Mouse (Mus musculus) ES-E14 (cell line): ENCODE results near the gene Mug1. TPM values are rescaled to one million over a fixed set of nuclear protein-coding genes. Genes with fewer than 3 reads are reported as not detected.
"Not testable (repeated sequence)": the region's sequence is repeated elsewhere in the genome, so short reads cannot be mapped to it uniquely, and the experiment has no call there.

Experiments
- DNase-seq: peaks from one replicate; pipeline ENCODE4 v3.0.0-alpha.2; 2013; ENCODE audit warnings: low read depth, low spot score
- H3K27ac ChIP-seq: 2 replicates; pipeline ENCODE4 v1.5.1; 2012; ENCODE audit warnings: low read depth, mild to moderate bottlenecking, low read length, moderate library complexity, mixed read lengths; ENCODE audit not compliant: poor library complexity, insufficient read depth, severe bottlenecking
- H3K36me3 ChIP-seq: 2 replicates; pipeline ENCODE4 v1.6.1; 2012; ENCODE audit warnings: mild to moderate bottlenecking, low read length, moderate library complexity, mixed read lengths; ENCODE audit not compliant: control insufficient read depth, poor library complexity, insufficient read depth, severe bottlenecking
- H3K4me1 ChIP-seq, 2 experiments: fragments of 150-350 bp in 1 of 2; sonication (generic) in 1 of 2; 2 replicates each; pipeline ENCODE4 v1.6.1; 2012; ENCODE audit warnings: low read length in 2 of 2, mild to moderate bottlenecking in 1 of 2, mixed read lengths in 1 of 2; ENCODE audit not compliant: control insufficient read depth in 2 of 2, insufficient read depth in 2 of 2, poor library complexity in 1 of 2
- H3K4me3 ChIP-seq, 2 experiments: fragments of 150-350 bp in 1 of 2; sonication (generic) in 1 of 2; 2 replicates each; pipeline ENCODE4 v1.5.1; 2012; ENCODE audit warnings: low read length in 2 of 2, low read depth in 1 of 2, mild to moderate bottlenecking in 1 of 2, mixed read lengths in 1 of 2; ENCODE audit not compliant: insufficient read depth in 1 of 2, poor library complexity in 1 of 2, severe bottlenecking in 1 of 2
- H3K9ac ChIP-seq: 2 replicates; pipeline ENCODE4 v1.6.1; 2012; ENCODE audit warnings: low read depth, mild to moderate bottlenecking, low read length, mixed read lengths; ENCODE audit not compliant: poor library complexity, insufficient read depth, severe bottlenecking
- H3K9me3 ChIP-seq: fragments of 150-350 bp; sonication (generic); 2 replicates; pipeline ENCODE4 v1.6.1; 2012; ENCODE audit warnings: low read depth, mild to moderate bottlenecking, low read length; ENCODE audit not compliant: control insufficient read depth, insufficient read depth
- CHD2 ChIP-seq: IDR thresholded peaks from 2 replicates; pipeline ENCODE4 v1.6.1; 2014; ENCODE audit warnings: mild to moderate bottlenecking, low read depth, low read length, inconsistent platforms
- HCFC1 ChIP-seq: IDR thresholded peaks from 2 replicates; pipeline ENCODE4 v1.6.1; 2012; ENCODE audit warnings: low read length, inconsistent platforms, borderline replicate concordance; ENCODE audit not compliant: insufficient read depth
- MAFK ChIP-seq: IDR thresholded peaks from 2 replicates; pipeline ENCODE4 v1.6.1; 2014; ENCODE audit warnings: mild to moderate bottlenecking, low read depth, low read length, inconsistent platforms; ENCODE audit not compliant: insufficient read depth
- ZC3H11A ChIP-seq: IDR thresholded peaks from 2 replicates; pipeline ENCODE4 v1.6.1; 2012; ENCODE audit warnings: low read depth, mild to moderate bottlenecking, inconsistent platforms, low read length, borderline replicate concordance
- ZNF384 ChIP-seq: IDR thresholded peaks from 2 replicates; pipeline ENCODE4 v1.6.1; 2012; ENCODE audit warnings: low read depth, low read length, inconsistent platforms
- in situ Hi-C, 2 experiments: fragments of 600-800 bp; cut with MboI; formaldehyde crosslinking; loops; one replicate each; pipeline ENCODE4 v1.15.1; 2025; ENCODE audit warnings: low sequenced_read_pairs in 2 of 2, inconsistent platforms in 1 of 2; ENCODE audit not compliant: unreplicated experiment in 2 of 2
- total RNA-seq: library from RNA; depleted of rRNA; stranded (reverse); fragments of 300-350 nt; gene quantifications from 2 replicates; pipeline ENCODE4 v1.2.3, GENCODE M21; 2012; rRNA removed

The Mug1 gene
- not detected in 2 replicates for total RNA-seq

DNA sequence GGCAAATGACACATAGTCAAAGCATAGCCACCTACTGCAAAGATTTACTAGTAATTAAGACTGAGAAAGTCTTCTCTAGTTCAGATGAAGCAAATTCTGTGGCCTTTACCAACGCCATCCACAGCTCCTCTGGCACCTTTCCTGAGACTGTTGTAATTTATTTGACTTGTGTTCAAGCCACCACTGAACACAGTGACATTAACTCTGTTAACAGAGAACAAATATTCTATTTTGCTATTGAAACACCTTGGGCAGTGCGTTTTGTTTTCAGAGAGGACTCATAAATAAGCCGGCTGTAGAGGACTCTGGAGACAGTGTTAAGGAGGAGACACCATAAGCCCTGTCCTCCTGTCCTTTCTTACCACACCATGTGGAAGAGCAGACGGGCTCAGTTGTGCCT lies at the start of gene Mug1:
Gene Mug1, plus strand, starts transcription at position 271 of the 400 bp plus-strand sequence.
- H3K4me1 ChIP-seq, H3K36me3 ChIP-seq, H3K9ac ChIP-seq, H3K9me3 ChIP-seq, H3K27ac ChIP-seq, in situ Hi-C loops, DNase-seq, H3K4me3 ChIP-seq: not testable (repeated sequence)

DNA sequence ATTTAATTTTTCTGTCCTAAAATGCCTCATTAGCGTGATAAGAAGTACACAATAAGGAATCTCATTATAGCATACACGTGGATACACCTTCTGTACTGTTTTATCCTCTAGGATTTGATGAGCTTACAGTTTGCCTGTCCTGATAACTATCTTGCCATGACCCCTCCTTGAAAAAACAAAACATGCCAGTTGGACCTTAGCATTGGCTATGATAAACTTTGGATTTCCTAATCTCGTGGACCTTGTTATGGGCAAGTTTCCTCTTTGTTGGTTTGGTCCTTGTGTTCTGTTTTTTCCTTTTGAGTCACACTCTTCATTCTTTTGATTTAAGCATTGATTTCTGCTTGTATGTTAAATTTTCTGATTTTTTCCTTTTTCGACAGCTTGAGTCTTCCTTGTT lies 10.3 kb upstream of the Mug1 start:
- Histone ChIP-seq H3K27ac (no peak overlapping the region), H3K9me3 (no peaks in the 10 kb centered on the region), H3K36me3 (no peaks in the 10 kb centered on the region), H3K9ac (no peak overlapping the region), H3K4me1 (no peaks in the 10 kb centered on the region), H3K4me3 (no peak overlapping the region)
- in situ Hi-C loops = no loop called here
- TF ChIP-seq ZNF384 = no peak
- TF ChIP-seq MAFK = no peak
- no peak for TF ChIP-seq ZC3H11A
- no peak for TF ChIP-seq HCFC1
- no peak for TF ChIP-seq CHD2
- no peak for DNase-seq

DNA sequence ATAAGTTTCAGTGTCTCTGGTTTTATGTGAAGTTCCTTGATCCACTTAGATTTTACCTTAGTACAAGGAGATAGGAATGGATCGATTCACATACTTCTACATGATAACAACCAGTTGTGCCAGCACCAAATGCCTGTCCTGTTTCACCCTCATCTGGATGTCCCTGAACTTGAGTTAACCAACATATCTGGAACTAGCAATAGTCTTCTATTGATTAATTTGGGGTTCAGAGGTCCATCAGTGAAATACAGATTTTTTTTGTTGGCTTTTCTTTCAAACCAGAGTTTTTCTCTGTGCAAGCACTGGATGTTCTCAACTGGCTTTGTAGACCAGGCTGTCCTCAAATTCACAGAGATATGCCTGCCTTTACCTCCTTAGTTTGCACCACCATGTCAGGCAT lies 2.0 kb upstream of the Mug1 start:
- Histone ChIP-seq H3K4me1 (no peaks in the 10 kb centered on the region), H3K4me3 (no peak overlapping the region), H3K9me3 (no peaks in the 10 kb centered on the region), H3K36me3 (no peaks in the 10 kb centered on the region), H3K27ac (no peak overlapping the region), H3K9ac (no peak overlapping the region)
- TF ChIP-seq MAFK (no peak), CHD2 (no peak), ZNF384 (no peak), ZC3H11A (no peak)
- no peak for DNase-seq
- in situ Hi-C loops = no loop called here

DNA sequence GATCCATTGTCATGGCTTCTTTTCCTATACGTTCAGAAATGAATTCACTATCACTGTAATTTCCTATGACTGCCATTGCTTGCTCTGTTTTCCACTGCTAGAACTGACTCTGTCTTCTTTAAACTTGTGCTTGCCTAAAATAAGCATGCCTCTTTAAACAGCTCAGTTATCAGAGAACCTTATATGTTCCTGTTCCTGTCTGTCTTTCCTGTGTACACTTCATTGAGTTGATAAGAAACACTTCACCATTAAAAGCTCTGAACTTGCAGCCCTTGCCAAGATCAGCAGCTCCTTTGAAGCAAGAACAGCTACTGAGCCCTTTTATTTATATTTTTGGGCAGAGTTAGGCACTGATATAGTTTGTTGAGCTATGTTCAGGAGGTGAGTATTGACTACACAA lies 10.0 kb downstream of the Mug1 start:
- in situ Hi-C loops = no loop called here
- Histone ChIP-seq H3K9ac (no peak overlapping the region), H3K4me1 (no peaks in the 10 kb centered on the region), H3K9me3 (no peaks in the 10 kb centered on the region), H3K36me3 (no peaks in the 10 kb centered on the region), H3K27ac (no peak overlapping the region), H3K4me3 (no peak overlapping the region)
- DNase-seq = no peak
- no peak for TF ChIP-seq ZNF384
- TF ChIP-seq CHD2 = no peak
- TF ChIP-seq HCFC1 = no peak
- TF ChIP-seq MAFK = no peak
- TF ChIP-seq ZC3H11A = no peak

Other genes starting within 250 kb of the Mug1 start
- gene A2m, start 203.2 kb upstream of the Mug1 start, total RNA-seq = 7.8 and 14.6 TPM in 2 replicates
- gene Gm7298, start 105.6 kb upstream of the Mug1 start, total RNA-seq = not detected in 2 replicates
- not detected in 2 replicates for gene Mug2, start 168.2 kb downstream of the Mug1 start, total RNA-seq